Mouse (Mus musculus) macrophage (primary cell): ENCODE data around the gene Polr1c. TPM values are rescaled to one million over a fixed set of nuclear protein-coding genes. Genes with fewer than 3 reads are reported as not detected.
A peak's percentile ranks its signal among the peaks of the same experiment; 100 is the strongest.

Experiments used
- H3K27ac ChIP-seq: fragments of 350-480 bp; formaldehyde crosslinking; 2 replicates; pipeline ENCODE4 v1.9.0; 2021
- H3K36me3 ChIP-seq: fragments of 350-480 bp; formaldehyde crosslinking; 2 replicates; pipeline ENCODE4 v1.9.0; 2021; ENCODE audit errors: inconsistent target
- H3K4me3 ChIP-seq: fragments of 350-480 bp; formaldehyde crosslinking; 2 replicates; pipeline ENCODE4 v1.9.0; 2021; ENCODE audit errors: inconsistent target
- H3K79me2 ChIP-seq: fragments of 350-480 bp; formaldehyde crosslinking; 2 replicates; pipeline ENCODE4 v1.9.0; 2021; ENCODE audit errors: inconsistent target
- WGBS: methylation state at CpG from one replicate; pipeline ENCODE4 v1.1.7; 2026; ENCODE audit warnings: inconsistent platforms; ENCODE audit not compliant: missing documents; 5-methylcytosine and 5-hydroxymethylcytosine counted together
- polyA plus RNA-seq: library from polyadenylated mRNA; stranded (reverse); fragments of 250-400 nt; gene quantifications from 3 replicates; pipeline ENCODE4 v1.2.4, GENCODE M21; 2018; ENCODE audit warnings: inconsistent platforms

Polr1c gene
- polyA plus RNA-seq, 1 experiment from 2014 or later = 17.2 TPM

DNA sequence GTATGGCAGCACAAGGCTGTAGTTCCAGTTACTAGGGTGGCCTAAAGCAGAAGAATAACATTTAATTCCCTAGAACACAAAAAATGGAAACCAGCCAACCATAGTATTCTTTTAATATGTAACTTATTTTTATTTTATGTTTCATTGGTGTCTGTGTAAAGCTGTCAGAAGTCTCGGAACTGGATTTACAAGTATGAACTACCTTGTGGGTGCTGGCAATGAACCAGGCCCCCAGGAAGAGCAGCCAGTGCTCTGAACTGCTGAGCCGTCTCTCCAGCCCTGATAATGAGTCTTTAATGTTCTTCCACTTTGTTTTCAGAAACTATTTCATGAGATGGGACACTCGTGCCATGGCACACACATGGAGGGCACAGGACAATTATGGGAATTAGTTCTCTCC lies 37.3 kb downstream of the Polr1c start:
- peaks cover 74% of the 10 kb centered on the region for H3K36me3 ChIP-seq

DNA sequence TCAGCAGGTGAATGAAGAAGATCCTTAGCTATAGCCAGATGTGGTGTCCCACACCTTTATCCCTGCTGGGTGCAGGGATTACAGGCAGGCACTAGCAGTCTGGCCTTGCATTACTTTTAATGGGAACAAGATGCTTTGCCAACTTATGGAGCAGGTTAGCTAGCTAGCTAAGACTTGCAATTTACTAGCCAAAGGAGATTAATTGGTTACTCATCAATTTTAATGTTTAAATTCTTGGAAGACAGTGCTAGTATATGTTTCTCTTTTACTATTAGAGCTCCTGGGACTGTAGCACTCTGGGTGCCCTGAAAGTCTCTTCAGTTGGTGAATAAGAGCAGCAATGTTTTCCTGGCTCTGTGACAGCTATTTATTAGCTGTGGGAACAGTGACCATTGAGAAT lies 41.2 kb downstream of the Polr1c start:
- peaks cover 47% of the 10 kb centered on the region for H3K36me3 ChIP-seq

More for the DNA sequence above, 37.3 kb downstream of the Polr1c start:
- Histone ChIP-seq H3K79me2 (no peaks in the 10 kb centered on the region), H3K4me3 (no peak overlapping the region), H3K27ac (no peak overlapping the region)
- WGBS = 94% methylated on average over 3 of the region's 3 CpGs

DNA sequence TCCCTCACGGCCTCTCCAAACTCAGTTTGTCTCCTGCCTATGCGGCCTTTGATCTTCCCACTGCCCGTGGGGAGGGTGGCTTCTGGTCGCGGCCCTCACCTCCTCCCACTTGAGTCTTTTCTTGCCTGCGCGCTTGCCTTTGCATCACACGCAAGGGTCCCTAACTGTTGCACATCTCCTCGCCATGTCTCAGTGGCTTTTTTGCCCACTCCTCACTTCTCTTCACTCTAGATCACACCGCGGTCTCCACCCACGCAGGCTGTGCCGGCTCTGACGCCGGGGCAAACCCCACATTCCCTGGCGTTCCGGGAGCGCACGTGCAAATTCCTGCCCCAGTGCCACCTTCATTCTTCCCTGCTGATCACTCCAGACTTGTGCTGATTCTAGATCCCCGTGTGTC lies 44.8 kb downstream of the Polr1c start:
- H3K27ac ChIP-seq = peak overlapping the region; percentile 63
- WGBS = 2% methylated on average over 20 of the region's 20 CpGs
- peaks cover 69% of the 10 kb centered on the region for H3K79me2 ChIP-seq
- peaks cover 19% of the 10 kb centered on the region; the same call in 1 of the 2 replicates for H3K36me3 ChIP-seq
- H3K4me3 ChIP-seq = peak overlapping the region; percentile 100

More for the DNA sequence above, 41.2 kb downstream of the Polr1c start:
- Histone ChIP-seq H3K79me2 (peaks cover 34% of the 10 kb centered on the region), H3K4me3 (no peak overlapping the region), H3K27ac (no peak overlapping the region)

DNA sequence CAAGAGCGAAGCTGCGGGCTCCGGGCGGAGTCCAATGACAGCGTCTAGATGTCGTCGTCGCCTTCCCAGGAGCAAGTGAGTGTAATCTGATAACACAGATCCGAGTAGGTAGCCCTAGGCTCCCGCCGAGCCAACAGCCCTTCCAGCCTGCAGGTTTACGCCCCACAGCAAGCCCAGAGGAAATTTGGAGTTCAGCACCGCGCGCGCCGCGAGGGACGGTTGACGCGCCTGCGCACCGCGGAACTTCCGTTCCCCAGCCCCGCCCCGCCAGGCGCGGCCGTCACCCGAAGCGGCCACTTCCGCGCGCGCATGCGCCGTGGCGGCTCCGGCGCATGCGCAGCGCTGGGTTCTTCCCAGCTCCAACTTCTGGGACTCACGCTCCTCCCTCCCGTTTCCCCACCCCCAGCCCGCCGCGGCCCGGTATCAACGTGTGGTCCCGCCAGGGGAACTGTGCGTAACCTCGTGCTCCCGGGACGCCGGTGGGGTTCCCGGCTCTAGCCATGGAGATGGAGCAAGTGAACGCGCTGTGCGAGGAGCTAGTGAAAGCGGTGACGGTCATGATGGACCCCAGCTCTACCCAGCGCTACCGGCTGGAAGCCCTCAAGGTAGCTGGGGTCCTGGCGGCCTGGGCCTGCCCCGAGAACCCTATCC lies 45.3 kb downstream of the Polr1c start, which contains the start of the genes Polh and Xpo5:
Polh (minus strand) TSS at position 225 of the 651 bp plus-strand sequence.
Xpo5 (plus strand) TSS at position 362 of the 651 bp plus-strand sequence.
- peak within 1 kb of the TSS; percentile 63 for H3K27ac ChIP-seq
- H3K4me3 ChIP-seq = peak within 1 kb of the TSS; percentile 100
- H3K79me2 ChIP-seq = peaks cover 69% of the 10 kb centered on the region
- peaks cover 13% of the 10 kb centered on the region; the same call in 1 of the 2 replicates for H3K36me3 ChIP-seq
- WGBS = under 1% methylated on average over 61 of the region's 66 CpGs

DNA sequence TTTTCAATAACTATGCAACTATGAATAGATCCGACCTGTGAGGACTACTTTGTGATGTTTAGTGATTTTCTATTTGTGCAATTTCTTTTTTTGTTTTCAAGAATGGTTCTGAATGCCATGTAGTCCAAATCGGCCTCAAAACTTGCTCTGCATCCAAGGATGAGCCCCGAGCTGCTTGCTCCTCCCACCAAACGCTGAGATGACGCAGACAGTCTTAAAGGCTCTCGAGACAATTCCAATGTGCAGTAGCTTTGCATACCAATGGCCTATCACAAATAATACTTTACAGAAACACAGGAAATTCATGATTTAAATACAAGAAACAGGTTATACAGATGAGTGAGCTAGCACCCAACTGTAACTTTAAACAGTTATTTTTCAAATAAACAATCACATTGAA lies 46.7 kb downstream of the Polr1c start:
- H3K79me2 ChIP-seq = peaks cover 69% of the 10 kb centered on the region
- H3K27ac ChIP-seq = no peak overlapping the region
- WGBS = 81% methylated on average over 6 of the region's 6 CpGs
- peak overlapping the region; percentile 100 for H3K4me3 ChIP-seq
- no peaks in the 10 kb centered on the region for H3K36me3 ChIP-seq

Other genes starting within 250 kb of the Polr1c start
- 22.8 to 80.7 TPM (median 68.8 TPM) in 3 replicates for gene Vegfa, start 215.7 kb downstream of the Polr1c start, polyA plus RNA-seq
- gene Mrps18a, start 137.1 kb downstream of the Polr1c start, polyA plus RNA-seq = 44.6 to 65.2 TPM (median 53.4 TPM) in 3 replicates
- 0.99 to 5.6 TPM (median 1.8 TPM) in 3 replicates for gene Rsph9, start 103.8 kb downstream of the Polr1c start, polyA plus RNA-seq
- 8.1 to 18.8 TPM (median 17.6 TPM) in 3 replicates for gene Mad2l1bp, start 94.5 kb downstream of the Polr1c start, polyA plus RNA-seq
- gene Gtpbp2, start 87.0 kb downstream of the Polr1c start, polyA plus RNA-seq = 28.2 to 71.1 TPM (median 37.1 TPM) in 3 replicates
- 4.5 to 10.3 TPM (median 5.2 TPM) in 3 replicates for gene Polh, start 45.4 kb downstream of the Polr1c start, polyA plus RNA-seq
- 15.0 to 22.0 TPM (median 16.0 TPM) in 3 replicates for gene Xpo5, start 45.3 kb downstream of the Polr1c start, polyA plus RNA-seq
- gene Yipf3, start within 50 bp of the Polr1c start, polyA plus RNA-seq = 26.4 to 65.4 TPM (median 42.0 TPM) in 3 replicates
- 0.20 to 0.32 TPM in 2 of 3 replicates, not detected in the other for gene Lrrc73, start 5.5 kb upstream of the Polr1c start, polyA plus RNA-seq
- gene Tjap1, start 35.0 kb upstream of the Polr1c start, polyA plus RNA-seq = 9.7 to 12.8 TPM (median 12.5 TPM) in 3 replicates
- gene Dlk2, start 49.4 kb upstream of the Polr1c start, polyA plus RNA-seq = not detected in 3 replicates
- 1.8 to 3.9 TPM (median 2.4 TPM) in 3 replicates for gene Abcc10, start 80.3 kb upstream of the Polr1c start, polyA plus RNA-seq
- gene Zfp318, start 135.7 kb upstream of the Polr1c start, polyA plus RNA-seq = 6.7 to 12.9 TPM (median 11.8 TPM) in 3 replicates
- gene Crip3, start 180.9 kb upstream of the Polr1c start, polyA plus RNA-seq = not detected in 3 replicates
- not detected in 3 replicates for gene Slc22a7, start 190.4 kb upstream of the Polr1c start, polyA plus RNA-seq
- gene Ttbk1, start 239.6 kb upstream of the Polr1c start, polyA plus RNA-seq = not detected in 3 replicates
- gene Dnph1, start 248.7 kb upstream of the Polr1c start, polyA plus RNA-seq = 0.57 to 9.8 TPM (median 0.97 TPM) in 3 replicates